Mouse (Mus musculus) kidney, adult 2 months (tissue): ENCODE results near the gene Rer1. TPM values are rescaled to one million over a fixed set of nuclear protein-coding genes. Genes with fewer than 3 reads are reported as not detected.

Source experiments
- DNase-seq: peaks from one replicate; pipeline ENCODE4 v3.0.0; 2021
- H3K27ac ChIP-seq: fragments of 200-500 bp; 2 replicates; pipeline ENCODE4 v1.5.1; 2012; ENCODE audit warnings: low read depth, low read length, control low read depth, inconsistent platforms; ENCODE audit not compliant: insufficient read depth
- H3K27me3 ChIP-seq: fragments of 200-500 bp; replicated peaks from 2 replicates; pipeline ENCODE4 v1.6.1; 2012; ENCODE audit warnings: mild to moderate bottlenecking, moderate library complexity, low read length, inconsistent platforms; ENCODE audit not compliant: control insufficient read depth, insufficient read depth
- H3K36me3 ChIP-seq: fragments of 200-500 bp; 2 replicates; pipeline ENCODE4 v1.6.1; 2012; ENCODE audit warnings: mild to moderate bottlenecking, moderate library complexity, low read length, inconsistent platforms; ENCODE audit not compliant: control insufficient read depth, insufficient read depth
- H3K4me1 ChIP-seq: fragments of 200-500 bp; 2 replicates; pipeline ENCODE4 v1.6.1; 2011; ENCODE audit warnings: low read length; ENCODE audit not compliant: control insufficient read depth, insufficient read depth
- H3K4me3 ChIP-seq: fragments of 200-500 bp; 2 replicates; pipeline ENCODE4 v1.5.1; 2011; ENCODE audit warnings: mild to moderate bottlenecking, low read depth, low read length, control low read depth; ENCODE audit not compliant: insufficient read depth
- CTCF ChIP-seq: fragments of 200-500 bp; conservative IDR thresholded peaks from 2 replicates; pipeline ENCODE4 v1.5.1; 2011; ENCODE audit warnings: low read depth, mild to moderate bottlenecking, control low read depth, low read length, moderate library complexity, mixed read lengths; ENCODE audit not compliant: insufficient read depth, insufficient read length
- POLR2A ChIP-seq: fragments of 200-500 bp; IDR thresholded peaks from one replicate; pipeline ENCODE4 v1.6.1; 2011; ENCODE audit warnings: low read depth, low read length, control low read depth
- WGBS: fragments of 180-500 bp; shearing (Covaris S2); methylation state at CpG from one replicate; pipeline ENCODE4 v1.1.7; 2018; 5-methylcytosine and 5-hydroxymethylcytosine counted together
- polyA plus RNA-seq: library from polyadenylated mRNA; depleted of rRNA; stranded (reverse); fragments of >200 nt; gene quantifications from 2 replicates; pipeline ENCODE4 v1.2.3, GENCODE M21; 2012; rRNA removed

Gene Rer1
- 133 TPM in 2 replicates for polyA plus RNA-seq

DNA sequence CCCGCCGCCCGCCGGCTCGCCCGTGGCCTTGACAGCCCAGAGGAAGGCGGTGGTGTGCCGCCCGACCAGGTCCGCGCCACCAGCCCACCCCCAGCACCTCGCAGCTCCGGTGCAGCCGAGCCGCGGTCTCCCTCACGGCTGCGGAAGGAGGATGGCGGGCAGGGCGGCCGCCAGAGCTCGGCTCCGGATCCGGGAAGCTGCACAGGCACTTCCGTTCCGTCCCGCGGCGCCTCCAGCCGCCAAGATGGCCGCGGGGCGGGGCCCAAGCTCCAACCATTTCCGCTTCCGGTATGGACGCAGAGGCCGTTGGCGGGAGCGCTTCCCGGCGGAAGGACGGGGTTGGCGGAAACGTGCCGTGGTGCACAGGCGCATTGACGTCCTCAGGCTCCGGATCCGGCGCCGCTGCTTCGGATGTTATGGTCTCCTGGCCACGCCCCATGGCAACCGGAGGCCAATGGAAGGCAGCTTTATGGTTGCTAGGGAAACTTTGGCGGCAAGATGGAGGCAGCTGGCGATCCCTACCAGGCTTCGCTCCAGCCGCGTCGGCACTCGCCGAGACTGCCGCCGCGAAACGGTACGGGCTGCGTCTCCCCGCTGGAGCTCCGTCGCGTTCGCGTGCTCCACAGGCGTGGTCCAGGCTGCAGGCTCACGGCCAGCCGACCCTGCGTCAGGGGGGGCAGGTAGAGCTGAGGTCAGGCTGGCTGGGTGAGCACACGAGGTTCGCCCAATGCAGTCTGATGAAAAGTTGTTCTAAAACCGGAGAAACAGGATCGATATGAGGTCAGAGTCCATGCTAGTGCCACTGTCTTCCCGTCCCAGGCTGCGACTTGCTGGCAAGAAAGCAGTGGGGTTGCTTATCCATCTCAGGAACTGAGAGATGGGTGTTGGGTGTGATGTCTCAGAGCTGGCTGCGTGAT, at the start of gene Rer1, which contains the start of gene Morn1:
Gene Rer1, minus strand, starts transcription at position 275 of the 917 bp plus-strand sequence.
Gene Morn1, plus strand, starts transcription at position 470 of the 917 bp plus-strand sequence.
- Histone ChIP-seq H3K4me3 (peak within 1 kb of the TSS; percentile 76), H3K4me1 (peaks cover 23% of the 10 kb centered on the region; the same call in 1 of the 2 replicates), H3K27ac (peak within 1 kb of the TSS; percentile 65), H3K36me3 (no peaks in the 10 kb centered on the region; the same call in 1 of the 2 replicates), H3K27me3 (no peaks in the 10 kb centered on the region)
- DNase-seq = peak; percentile 100
- TF ChIP-seq CTCF (no peak), POLR2A (peak; percentile 69)
- WGBS = under 1% methylated on average over 84 of the region's 85 CpGs

- H3K27ac ChIP-seq = no peak overlapping the region
These were observed 48.5 kb upstream of the Rer1 start for GRCm38 (mm10) chr4:155134686-155135172.

GRCm38 (mm10) chr4:155133658-155134417, 47.7 kb upstream of the Rer1 start:
- H3K27ac ChIP-seq = 0 out of 2 replicates have a peak overlapping the region, but pooled peaks have one; percentile 45
- peak; percentile 50 for DNase-seq
- 49% methylated on average over 20 of the region's 20 CpGs for WGBS
- H3K4me1 ChIP-seq = peaks cover 34% of the 10 kb centered on the region
- no peaks in the 10 kb centered on the region for H3K36me3 ChIP-seq
- H3K27me3 ChIP-seq = no peaks in the 10 kb centered on the region
- H3K4me3 ChIP-seq = no peak overlapping the region
- TF ChIP-seq POLR2A (no peak), CTCF (no peak)

More at GRCm38 (mm10) chr4:155134686-155135172, 48.5 kb upstream of the Rer1 start:
- no peak for DNase-seq
- 96% methylated on average over 7 of the region's 7 CpGs for WGBS
- peaks cover 41% of the 10 kb centered on the region for H3K4me1 ChIP-seq
- no peaks in the 10 kb centered on the region for H3K27me3 ChIP-seq
- H3K36me3 ChIP-seq = no peaks in the 10 kb centered on the region
- no peak overlapping the region for H3K4me3 ChIP-seq
- TF ChIP-seq CTCF (no peak), POLR2A (no peak)

GRCm38 (mm10) chr4:155133188-155133587, 47.0 kb upstream of the Rer1 start:
- Histone ChIP-seq H3K4me1 (peaks cover 29% of the 10 kb centered on the region), H3K27me3 (no peaks in the 10 kb centered on the region), H3K4me3 (no peak overlapping the region), H3K36me3 (no peaks in the 10 kb centered on the region), H3K27ac (no peak overlapping the region)
- TF ChIP-seq POLR2A = no peak
- TF ChIP-seq CTCF = no peak
- 60% methylated on average over 3 of the region's 3 CpGs for WGBS
- no peak for DNase-seq

GRCm38 (mm10) chr4:155130616-155131015, 44.4 kb upstream of the Rer1 start:
- Histone ChIP-seq H3K27ac (no peak overlapping the region), H3K4me1 (peaks cover 14% of the 10 kb centered on the region), H3K4me3 (no peak overlapping the region), H3K36me3 (no peaks in the 10 kb centered on the region), H3K27me3 (no peaks in the 10 kb centered on the region)
- TF ChIP-seq POLR2A = no peak
- WGBS = 64% methylated on average over 7 of the region's 7 CpGs
- DNase-seq = no peak

DNA sequence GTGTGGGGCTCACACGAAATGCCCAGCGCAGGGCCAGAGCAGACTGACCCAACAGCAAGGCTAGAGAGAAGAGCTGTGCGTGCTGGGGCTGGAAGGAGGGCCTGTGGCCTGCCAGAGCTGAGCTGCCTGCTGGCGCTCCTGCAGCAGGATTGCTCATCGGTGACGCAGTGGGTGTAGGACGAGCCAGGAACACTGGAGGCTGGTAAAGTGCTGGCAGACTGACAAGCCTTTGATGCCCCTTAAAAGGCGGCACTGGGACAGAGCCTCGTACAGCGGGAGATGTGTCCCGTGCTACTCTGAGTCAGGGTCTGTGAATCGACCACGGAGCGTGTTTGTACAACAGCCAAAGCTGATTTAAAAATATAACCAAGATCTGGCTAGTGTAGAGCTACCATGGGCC, 43.8 kb upstream of the Rer1 start:
- DNase-seq = no peak
- 68% methylated on average over 14 of the region's 14 CpGs for WGBS
- no peak for TF ChIP-seq POLR2A
- no peak for TF ChIP-seq CTCF
- Histone ChIP-seq H3K4me1 (peaks cover 14% of the 10 kb centered on the region), H3K4me3 (no peak overlapping the region), H3K36me3 (no peaks in the 10 kb centered on the region), H3K27me3 (no peaks in the 10 kb centered on the region), H3K27ac (no peak overlapping the region)
